Mouse (Mus musculus) layer of hippocampus, postnatal 14 days (tissue): ENCODE results near the gene Hist1h2aa. TPM values are rescaled to one million over a fixed set of nuclear protein-coding genes. Genes with fewer than 3 reads are reported as not detected.

Experiments used
- DNase-seq, 2 experiments: peaks; one replicate each; pipeline ENCODE4 v3.0.0; 2021 to 2022; ENCODE audit warnings: low spot score in 2 of 2, mixed read lengths in 1 of 2
- long read RNA-seq, 2 experiments: library from polyadenylated mRNA; stranded (forward); transcript quantifications; one replicate each; pipeline ENCODE4 v2.0.0; 2021
- total RNA-seq, 2 experiments: library from RNA; stranded (reverse); gene quantifications; 2 replicates each; pipeline ENCODE4 v1.2.3; 2021

The Hist1h2aa gene
- total RNA-seq, result not detected
- long read RNA-seq, experiment 1, result 0 reads
- long read RNA-seq, experiment 2, result 0 reads

DNA sequence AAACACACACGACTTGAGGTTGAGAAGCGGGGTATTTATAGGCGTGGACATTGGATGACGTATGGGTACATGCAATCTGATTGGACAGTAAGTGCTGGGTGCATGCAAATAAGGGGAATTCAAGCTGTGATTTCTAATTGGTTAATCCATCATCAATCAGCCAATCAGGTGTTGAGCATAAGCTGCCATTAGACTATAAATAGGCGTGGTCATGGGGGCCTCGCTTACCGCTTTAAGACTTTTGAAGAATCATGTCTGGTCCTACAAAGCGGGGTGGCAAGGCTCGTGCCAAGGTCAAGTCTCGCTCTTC, at the start of gene Hist1h2aa:
TSS of gene Hist1h2aa (plus strand) at position 252 of the 310 bp plus-strand sequence.
- DNase-seq, result no peak

DNA sequence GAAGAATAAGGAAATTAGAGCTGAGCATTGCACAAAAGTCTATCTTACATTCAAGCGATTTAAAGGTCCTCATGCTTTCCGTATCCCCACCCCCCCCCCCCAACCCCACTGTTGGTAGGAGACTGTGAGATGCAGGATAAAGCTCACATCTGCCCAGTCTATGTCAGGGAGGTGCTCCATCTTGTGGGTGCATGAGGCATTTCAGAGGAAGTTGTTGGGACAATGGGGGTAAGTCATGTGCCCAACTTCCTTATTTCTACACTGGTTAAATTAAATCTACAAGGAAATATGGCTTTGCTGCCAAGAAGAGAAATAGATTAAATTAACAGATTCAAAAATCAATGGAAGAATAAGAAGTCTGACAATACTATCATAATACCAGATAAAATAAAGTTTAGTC, 48.7 kb upstream of the Hist1h2aa start:
- DNase-seq, result peak in 1 of 2 experiments; percentile 8

DNA sequence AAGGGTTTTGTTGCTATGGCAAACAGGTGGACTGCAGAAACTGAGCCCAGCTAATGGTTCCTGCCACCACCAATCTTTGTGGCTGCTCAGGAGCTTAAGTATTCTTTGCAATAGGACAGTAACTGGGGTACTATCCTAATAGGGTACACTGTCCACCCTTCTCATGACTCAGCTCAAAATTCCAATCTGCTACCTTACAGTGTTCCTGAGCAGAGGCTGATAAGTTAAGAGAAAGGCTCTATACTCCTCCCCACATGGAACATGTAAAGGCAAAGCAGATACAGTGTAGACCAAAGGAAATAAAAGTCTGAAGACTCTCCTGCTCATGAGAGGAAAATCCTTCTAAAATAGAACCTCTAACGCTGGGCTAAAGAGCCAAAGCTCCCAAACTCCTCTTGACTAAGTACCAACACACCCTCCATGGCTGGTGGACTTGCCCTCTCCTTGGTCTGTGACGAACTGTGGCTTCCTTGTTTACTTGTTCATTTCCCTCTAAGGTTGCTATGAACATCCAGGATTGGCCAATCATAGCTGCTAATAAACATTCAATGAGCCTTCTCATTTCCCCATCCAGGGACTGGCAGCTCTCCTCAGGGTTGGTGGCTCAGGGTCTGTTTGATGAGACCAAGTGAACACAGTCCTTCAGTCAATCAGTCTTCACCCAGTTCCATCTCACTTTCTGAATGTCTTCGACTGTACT, 47.1 kb upstream of the Hist1h2aa start:
- DNase-seq, result no peak

DNA sequence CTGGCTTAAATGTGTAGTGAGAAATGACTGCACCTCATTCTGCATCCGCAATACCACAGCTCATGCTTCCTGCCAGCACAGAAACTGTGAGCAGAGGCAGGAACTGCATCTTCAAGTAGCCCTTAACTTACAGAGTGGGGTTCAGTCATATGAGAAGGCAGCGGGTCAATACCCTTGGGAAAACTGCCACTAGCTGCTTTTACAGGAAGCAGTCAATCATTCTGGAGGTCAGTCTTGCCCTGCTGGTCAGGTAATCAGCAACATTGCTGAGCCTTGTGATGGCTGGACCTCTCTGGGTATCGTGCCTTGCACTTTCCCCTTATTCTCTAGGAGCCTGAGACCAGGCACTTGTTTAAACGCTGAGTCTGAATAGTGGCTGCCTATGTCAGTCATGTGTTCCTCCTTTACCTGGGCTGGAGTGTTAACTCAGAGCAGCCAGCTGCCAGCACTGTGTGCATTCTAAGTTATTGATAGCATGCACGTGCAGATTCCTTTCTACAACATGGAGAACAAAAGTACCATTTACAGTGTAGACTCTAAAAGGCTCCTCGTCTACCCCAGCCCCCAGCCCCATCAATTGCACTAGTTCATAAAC, 45.2 kb upstream of the Hist1h2aa start:
- DNase-seq, result no peak

DNA sequence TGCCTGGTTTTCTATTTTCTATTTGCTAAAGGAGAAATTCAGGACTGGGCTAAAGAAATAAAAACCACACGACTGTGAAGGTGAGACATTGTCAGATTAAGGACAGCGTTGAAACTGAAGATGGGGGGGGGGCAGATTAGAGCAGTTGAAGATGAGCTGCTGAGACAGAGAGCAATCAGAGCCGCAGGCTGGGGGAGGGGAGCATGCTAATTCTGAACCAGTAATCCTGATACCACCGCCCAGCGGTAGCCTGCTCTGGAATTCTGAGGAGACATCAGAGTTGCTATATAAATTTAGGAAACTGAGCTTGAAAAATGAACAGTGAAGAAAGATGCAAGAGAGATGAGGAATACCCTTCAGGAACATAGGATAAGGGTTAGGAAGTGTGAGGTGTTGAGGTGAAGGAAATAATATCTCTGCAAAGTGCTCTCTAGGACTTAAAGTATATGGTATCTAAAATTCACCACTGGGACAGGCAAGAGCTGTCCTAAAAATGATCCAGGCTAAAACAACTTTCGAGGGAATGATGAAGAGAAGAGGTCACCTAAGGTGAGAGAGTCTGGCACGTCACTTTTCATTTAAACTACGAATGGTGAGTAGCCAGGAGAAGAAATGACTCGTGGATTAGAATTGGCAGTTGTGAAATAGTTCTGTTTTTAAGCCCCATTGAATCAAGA, 41.5 kb upstream of the Hist1h2aa start:
- DNase-seq, result no peak

DNA sequence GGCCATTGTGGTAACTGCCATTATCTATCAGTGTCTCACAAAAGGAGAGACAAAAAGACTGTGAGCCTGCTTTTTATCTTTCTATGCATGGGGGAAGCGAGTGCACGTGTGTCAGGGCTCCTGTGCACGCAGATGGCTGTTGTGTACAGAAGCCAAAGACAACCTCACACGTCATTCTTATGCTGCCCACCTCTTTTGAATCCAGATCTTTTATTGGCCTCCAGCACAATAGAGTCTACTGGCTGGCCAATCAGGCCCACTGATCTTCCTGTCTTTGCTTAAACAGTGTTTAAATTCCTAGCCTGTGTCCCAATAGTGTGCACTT, 41.0 kb upstream of the Hist1h2aa start:
- DNase-seq, result peak in 1 of 2 experiments; percentile 7

DNA sequence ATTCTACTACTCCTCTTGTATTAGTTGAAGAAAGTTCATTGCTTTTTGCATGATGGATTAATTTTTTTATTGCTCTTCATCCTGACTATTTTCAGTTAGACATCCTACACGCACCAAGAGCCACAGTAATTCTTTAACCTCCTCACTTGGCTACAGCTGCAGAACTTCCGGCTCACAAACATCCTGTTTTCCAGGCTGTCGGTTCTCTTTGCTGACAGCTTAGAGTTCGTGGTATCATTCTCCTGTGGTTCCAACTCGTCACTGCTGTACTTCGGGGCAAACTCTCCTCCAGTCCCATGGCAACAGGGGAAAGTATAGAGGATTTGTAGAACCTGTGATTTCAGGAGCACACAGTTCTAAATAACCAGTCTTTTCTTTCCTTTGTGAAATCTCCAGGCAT, 36.0 kb upstream of the Hist1h2aa start:
- no peak for DNase-seq

- no peak for DNase-seq
Measured at GRCm38 (mm10) chr13:23906906-23907305, 27.4 kb upstream of the Hist1h2aa start.

DNA sequence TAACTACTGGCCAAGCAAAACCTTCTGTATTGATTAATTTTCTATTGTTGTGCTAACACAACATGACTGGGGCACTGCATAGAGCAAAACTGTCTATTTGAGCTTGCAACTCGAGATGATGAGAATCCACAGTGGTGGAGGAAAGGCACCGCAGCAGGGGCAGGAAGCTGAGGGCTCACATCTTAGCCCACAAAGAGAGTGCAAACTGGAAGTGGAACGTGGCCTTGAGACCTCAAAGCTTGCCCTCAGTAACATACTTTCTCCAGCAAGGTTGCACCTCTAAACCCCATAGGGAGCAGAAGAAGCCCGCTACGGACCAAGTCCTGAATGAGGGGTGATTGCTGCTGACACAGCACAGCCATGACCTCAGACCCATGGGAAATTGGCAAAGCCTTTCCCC, 24.1 kb upstream of the Hist1h2aa start:
- no peak for DNase-seq

GRCm38 (mm10) chr13:23911335-23911734, 22.9 kb upstream of the Hist1h2aa start:
- no peak for DNase-seq

- DNase-seq, result no peak
Measured at GRCm38 (mm10) chr13:23913791-23914306, 20.4 kb upstream of the Hist1h2aa start.

DNA sequence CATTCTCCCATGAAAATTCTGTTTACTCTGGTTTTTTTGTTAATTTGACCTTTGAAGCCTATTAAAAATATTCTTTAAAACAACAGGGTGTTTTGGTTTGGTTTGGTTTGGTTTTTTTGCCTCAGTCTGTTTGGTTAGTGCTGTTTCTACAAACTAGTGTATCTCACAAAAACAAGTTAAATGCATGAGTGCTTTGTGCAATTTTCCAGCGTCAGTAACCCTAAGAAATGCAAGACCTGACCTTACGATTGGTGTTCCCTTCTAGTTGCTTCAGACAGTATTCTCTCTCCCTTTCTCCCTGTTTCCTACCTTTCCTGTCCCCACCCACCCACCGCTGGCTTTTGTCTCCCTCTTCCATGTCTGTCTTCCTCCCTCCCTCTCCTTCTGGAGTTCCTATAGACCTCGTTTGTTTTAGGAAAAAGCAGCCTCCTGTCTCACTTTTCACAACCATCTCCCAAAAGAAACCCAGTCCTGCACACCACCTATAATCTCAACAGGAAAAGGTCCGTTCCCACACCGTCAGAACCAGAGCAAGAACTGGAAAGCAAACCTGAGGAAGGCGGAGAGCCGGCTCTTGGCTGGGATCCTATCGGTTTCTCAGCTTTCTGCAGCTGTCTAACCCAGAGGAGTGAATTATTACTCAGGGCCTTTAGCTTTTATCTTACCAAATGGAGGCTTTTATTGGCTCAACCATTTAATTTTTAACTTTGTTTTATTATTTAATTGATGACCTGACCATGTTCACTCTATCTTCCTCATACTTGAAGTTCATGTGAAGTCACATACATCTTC, 19.7 kb upstream of the Hist1h2aa start, which contains the start of gene Slc17a4:
TSS of gene Slc17a4 (minus strand) at position 634 of the 792 bp plus-strand sequence.
- no peak for DNase-seq

DNA sequence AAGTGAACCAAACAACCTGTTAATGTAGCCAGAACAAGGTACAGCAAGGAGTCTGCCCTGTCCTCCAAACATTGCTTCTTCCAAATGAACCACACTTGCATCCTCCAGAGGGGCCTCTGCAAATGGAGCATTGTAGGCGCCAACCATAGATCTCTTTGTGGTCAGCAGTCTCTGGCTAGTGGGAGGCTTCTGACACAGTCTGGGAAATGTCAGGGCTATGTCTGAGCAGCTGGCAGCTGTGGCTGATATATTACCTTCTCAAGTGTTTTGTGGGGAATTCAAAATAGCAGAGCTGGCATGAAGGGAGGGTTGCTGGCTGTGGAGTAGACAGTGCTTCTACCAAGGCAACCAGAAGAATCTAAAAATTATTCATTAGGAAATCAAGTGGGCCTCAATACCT, 18.1 kb upstream of the Hist1h2aa start:
- no peak for DNase-seq

- no peak for DNase-seq
Measured at GRCm38 (mm10) chr13:23917674-23918073, 16.6 kb upstream of the Hist1h2aa start.

GRCm38 (mm10) chr13:23925792-23926191, 8.5 kb upstream of the Hist1h2aa start:
- no peak for DNase-seq

DNA sequence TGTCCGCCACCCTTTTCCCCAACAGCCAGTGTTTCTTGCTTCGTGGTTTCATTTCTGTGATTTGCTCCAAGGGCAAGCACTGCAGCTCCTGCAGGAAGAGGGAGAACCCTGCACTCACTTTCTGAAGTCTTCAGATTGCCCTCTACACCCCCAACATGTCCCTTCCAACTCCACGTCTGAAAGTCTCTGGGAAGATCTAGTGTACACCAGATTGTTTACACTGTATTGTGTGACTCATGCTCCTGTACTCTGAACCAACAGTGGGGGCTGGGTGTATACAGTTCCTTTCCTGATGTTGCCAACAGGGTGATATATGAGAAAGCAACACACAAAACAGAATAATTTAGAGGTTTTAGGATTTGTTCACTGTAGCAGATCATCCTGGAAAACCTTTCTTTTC, 5.6 kb upstream of the Hist1h2aa start:
- no peak for DNase-seq

GRCm38 (mm10) chr13:23930461-23930860, 3.8 kb upstream of the Hist1h2aa start:
- no peak for DNase-seq

GRCm38 (mm10) chr13:23930904-23931303, 3.4 kb upstream of the Hist1h2aa start:
- DNase-seq, result no peak

DNA sequence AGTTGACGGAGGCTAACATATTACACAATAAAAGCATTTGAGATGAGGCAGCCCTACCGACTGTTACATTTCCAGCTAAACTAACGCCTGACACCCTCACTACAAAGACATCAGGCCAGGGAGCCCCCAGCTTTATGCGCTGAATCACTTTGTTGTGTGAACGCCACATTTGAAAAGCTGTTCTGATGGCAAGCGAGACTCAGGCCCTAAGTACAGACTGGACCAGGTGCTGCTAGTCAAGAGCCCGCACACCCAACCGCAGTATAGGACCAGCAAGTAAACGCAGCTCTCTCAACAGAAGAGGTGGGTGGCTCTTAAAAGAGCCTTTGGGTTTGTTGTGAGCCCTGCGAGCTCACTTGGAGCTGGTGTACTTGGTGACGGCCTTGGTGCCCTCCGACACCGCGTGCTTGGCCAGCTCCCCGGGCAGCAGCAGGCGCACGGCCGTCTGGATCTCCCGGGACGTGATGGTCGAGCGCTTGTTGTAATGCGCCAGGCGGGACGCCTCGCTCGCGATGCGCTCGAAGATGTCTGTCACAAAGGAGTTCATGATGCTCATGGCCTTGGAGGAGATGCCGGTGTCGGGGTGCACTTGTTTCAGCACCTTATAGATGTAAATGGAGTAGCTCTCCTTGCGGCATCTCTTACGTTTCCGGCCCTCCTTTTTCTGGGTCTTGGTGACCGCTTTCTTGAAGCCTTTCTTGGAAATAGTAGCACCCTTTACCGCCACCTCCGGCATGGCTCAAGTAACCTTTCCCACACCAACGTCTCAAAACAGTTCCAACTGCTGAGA, 646 bp upstream of the Hist1h2aa start, which contains the start of gene Hist1h2ba:
TSS of gene Hist1h2ba (minus strand) at position 736 of the 790 bp plus-strand sequence.
- DNase-seq, result no peak

- DNase-seq, result peak; percentile 15 to 26
Measured at GRCm38 (mm10) chr13:23938699-23939098, 4.4 kb downstream of the Hist1h2aa start.

DNA sequence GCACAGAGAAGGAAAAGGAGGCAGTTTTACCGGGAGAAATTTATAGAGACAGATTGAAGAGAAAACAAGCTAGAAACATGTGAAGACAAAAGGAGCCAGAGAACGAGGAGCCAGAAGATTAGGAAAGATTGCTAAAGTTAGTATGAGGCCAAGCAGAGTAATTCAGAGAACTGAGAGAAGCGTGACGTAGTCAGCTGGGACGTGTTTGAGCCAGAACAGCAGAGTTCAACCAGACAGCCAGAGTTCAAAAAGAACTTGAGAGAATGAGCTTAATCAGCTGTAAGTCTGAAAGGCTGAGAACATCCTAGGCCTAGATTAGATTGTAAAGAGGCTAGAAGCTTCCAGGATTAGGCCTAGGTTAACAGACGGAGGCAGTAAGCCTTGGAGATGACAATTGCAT, 6.0 kb downstream of the Hist1h2aa start:
- DNase-seq, result no peak
